Mouse (Mus musculus): Measurements from ENCODE around the gene Fpr3.
A peak's percentile ranks its signal among the peaks of the same experiment; 100 is the strongest.
"Not testable (repeated sequence)": the region's sequence is repeated elsewhere in the genome, so short reads cannot be mapped to it uniquely, and the experiment has no call there.

Fpr3 gene

DNA sequence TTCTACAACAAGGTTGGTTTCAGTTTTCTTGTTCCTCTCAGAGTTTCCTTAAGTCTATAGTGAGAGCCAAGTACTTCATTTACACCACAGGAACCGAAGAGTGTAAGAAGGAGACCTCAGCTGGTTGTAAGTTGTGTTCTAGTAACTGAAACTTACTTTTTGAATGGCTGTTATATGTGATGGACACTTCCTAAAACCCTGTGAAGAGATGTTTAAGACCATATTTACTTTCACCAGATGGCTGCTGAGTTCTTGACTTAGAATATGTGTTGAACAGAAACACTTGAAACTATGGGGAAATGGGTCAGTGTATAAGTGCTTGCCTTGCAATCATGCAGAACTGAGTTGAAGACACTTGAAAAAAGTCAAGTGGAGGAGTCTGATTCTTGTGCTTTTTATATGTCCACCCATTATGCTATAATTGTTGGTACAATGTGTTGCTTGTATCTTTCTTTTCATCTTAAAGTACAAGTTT is at the start of gene Fpr3, which contains the start of gene Fpr2:
Gene Fpr3 (plus strand): TSS at position 79 of the 475 bp plus-strand sequence.
Gene Fpr2 (plus strand): TSS at position 51 of the 475 bp plus-strand sequence.
- DNase-seq (ENCODE audit: low spot score in 2 of 2): no peak

DNA sequence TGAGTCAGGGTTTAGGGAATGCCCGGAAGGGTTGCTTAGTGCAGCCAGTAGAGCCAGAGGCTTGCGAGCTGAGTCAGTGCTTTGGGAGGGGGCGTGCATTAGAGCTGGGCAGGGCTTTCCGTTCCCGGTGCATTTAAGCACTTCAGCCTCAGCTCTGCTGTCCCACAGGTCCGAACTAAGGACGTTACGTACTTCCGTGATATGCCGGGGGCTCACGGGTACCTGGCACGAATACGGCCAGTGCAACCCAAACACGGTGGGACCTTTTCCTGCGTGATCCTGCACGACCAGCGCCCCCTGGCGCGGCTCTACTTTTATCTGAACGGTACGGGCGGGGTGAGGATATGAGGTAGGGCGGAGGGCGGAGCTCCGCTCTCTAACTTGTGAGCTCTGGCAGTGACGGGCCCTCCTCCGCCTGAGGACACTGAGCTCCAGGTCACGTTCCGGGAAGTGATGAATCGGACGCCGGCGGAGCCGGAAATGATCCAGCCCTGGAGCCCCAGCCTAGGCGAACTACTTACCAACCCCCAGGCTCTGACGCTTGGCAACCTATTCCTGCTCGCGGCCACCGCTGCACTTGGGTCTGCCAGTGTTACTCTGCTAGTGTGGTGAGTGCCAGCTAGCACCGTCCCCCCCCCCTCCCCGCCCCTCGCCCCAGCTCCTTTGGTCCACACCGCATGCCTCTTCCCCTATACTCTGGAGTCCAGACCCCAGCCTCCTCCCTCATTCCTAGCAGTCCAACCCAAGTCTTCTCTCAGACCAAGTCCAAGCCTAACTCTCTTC is 49.5 kb upstream of the Fpr3 start:
- DNase-seq (ENCODE audit: low spot score in 2 of 2): peak; percentile 86 to 91

DNA sequence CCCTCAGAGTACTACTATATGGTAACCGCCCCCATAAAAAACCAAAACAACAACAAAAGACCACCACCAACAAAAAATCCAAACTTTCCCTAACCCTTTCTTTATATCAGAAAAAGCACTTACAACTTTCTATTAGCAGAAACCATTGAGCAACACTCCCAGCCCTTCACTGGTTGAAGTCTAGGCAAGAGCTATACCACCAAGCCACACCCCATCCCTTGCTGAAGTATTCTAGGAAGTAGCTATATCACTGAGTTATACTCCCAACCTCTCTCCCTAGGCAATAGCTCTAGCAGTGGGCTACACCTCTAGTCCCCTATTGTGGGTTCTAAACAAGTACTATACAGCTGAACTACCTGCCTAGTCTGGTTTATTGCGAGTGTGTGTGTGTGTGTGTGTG is 48.4 kb upstream of the Fpr3 start:
- no peak for DNase-seq (ENCODE audit: low spot score in 2 of 2)

DNA sequence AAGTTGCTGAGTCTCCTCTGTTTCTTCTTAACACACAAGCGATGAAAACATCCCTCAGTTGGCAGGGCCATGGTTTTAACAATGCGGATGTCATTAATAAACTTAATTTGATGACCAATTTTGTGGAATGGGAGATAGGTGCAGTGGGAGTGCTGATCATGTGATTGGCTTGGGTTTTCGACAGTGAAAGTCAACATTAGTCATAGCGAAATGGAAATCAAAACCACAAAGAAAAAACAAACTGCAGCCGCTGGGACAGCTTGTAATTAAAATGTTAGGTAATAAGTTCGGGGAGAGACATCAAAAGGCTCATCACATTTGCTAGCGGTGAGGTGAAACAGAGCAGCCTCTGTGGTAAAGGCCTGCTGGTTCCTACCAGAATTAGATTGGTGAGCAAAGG is 46.9 kb upstream of the Fpr3 start:
- no peak for DNase-seq (ENCODE audit: low spot score in 2 of 2)

DNA sequence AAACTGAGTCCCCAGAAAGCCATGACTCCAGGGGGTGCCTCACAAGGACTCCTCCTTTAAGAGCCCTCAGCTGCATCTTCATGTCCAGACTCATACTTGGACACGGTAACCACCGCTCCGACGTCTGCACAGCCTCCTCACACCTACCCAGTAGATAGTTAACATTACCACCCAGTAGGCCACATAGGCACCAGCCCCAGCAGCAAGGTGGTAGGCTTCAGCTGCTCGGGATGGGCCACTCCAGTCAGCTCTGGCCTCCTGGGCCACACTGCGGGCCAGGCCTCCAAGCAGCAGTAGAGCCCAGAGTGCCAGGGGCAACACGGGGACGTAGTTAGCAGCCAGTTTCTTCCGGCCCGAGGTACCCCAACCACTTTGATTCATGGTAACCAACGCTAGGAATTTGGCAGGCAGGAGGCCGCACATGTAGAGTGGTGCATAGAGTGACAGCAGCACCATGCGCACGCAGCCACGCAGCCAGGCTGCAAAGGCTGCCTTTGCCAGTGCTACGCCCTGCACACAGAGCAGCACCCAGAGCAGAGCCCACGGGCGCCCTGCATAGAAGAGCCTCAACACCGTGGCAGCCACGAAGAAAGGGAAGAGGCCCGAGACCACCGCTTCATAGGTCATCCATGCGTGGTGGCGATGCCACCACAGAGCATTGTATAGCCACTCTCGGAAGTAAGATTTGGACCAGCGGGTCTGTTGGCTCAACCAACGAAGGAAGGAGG is 44.0 kb upstream of the Fpr3 start:
- no peak for DNase-seq (ENCODE audit: low spot score in 2 of 2)

DNA sequence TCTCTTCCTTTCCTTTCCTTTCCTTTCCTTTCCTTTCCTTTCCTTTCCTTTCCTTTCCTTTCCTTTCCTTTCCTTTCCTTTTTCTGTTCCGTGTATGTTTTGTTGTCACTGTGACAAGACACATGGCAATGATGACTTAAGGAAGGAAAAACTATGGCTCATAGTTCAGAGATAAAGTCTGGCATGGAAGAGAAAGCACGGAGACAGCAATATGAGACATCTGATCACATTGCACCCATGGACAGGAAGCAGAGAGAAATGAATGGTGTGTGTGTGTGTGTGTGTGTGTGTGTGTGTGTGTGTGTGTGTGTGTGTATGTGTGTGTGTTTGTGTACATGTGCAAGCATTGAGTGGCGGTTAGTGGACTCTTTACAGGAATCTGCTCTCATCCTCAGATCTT is 43.0 kb upstream of the Fpr3 start:
- not testable (repeated sequence) for DNase-seq (ENCODE audit: low spot score in 2 of 2)

DNA sequence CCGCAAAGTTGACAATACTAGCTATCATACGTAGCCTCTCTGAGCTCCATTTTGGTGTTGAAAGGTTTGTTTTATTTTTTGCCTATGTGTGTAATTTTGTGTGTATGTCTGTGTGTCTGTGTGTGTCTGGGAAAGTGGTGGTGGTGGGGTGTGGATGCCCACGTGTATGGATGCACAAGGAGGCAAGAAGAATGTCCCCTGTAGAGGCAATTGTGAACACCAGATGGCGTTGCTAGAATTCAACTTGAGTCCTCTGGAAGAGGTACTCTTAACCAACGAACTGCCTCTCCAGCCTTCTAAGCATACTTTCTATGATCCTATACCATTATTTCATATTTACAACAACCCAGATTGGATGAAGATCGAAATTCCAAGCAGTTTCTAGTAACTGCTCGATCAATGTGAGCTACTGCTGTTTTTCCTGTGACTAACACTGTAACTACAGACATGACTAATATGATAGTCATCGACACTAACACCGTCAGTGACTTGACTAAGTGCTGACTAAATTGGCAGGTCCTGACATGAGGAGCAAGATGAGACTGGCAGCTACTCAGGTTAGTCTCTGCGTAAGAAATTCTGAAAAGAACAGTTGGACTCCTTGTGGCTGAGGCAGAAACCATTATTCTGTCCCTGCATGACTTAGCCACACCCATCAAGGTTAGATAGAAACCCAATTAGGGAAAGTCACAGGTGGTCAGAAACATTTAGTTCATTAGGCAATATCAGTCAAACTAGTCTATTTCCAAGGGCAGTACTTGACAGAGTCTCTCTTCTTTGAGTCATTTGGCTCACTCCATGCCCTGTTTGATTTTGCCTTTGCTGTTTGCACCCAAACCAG is 42.2 kb upstream of the Fpr3 start:
- DNase-seq (ENCODE audit: low spot score in 2 of 2): no peak

DNA sequence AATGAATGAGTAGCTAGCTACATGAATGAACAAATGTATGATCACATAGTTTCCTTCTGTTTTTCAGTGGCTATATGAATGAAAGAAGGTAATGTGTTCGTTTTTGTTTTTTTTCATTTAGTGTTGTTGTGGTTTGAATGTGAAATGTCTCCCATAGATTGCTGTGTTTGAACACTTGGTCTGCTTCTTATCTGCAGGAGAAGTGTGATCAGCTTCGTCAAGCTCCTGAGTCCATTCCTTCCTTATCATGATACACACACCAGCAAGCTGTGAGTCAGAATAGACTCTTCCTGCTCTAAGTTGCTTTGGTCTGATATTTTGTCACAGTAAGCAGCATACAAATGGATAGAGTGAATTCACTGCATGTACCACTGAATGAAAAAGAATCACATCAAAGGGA is 38.7 kb upstream of the Fpr3 start:
- DNase-seq (ENCODE audit: low spot score in 2 of 2): no peak

DNA sequence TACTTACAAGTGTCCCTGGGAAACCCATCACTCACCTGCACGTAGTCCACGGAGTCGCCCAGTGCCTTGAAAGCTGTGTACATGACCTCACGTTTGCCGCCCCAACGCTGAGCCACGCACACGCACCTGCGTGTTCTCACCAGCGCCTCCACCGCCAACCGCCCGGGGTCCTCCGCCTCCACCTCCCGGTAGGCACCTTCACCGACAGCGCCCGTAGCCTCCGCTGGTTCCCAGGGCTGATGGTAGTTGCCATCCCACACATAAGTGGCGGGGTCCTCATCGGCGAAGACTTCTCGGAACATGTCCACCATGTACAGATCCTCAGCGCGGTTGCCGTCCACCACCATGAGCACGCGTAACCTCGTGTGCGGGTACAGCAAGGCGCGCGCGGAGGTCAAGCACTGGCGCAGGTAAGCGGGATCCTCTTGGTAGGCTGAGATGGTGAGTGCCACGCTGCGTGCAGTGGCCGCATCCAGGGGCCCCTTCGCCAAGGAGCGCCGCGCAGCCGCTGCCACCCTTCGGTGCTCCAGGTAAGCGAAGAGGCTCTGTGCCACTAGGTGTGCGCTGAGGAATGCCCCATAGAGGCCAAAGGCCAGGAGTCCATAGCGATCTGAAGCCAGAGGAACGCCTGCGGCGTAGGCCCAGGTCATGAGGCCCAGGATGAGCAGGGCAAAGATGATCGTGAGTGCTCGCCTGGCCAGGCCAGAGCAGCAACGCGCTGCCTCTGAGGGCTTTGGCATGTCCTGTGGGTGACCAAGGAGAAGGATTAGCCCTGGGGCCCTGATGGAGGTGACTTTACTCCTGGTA is 37.5 kb upstream of the Fpr3 start:
- no peak for DNase-seq (ENCODE audit: low spot score in 2 of 2)

DNA sequence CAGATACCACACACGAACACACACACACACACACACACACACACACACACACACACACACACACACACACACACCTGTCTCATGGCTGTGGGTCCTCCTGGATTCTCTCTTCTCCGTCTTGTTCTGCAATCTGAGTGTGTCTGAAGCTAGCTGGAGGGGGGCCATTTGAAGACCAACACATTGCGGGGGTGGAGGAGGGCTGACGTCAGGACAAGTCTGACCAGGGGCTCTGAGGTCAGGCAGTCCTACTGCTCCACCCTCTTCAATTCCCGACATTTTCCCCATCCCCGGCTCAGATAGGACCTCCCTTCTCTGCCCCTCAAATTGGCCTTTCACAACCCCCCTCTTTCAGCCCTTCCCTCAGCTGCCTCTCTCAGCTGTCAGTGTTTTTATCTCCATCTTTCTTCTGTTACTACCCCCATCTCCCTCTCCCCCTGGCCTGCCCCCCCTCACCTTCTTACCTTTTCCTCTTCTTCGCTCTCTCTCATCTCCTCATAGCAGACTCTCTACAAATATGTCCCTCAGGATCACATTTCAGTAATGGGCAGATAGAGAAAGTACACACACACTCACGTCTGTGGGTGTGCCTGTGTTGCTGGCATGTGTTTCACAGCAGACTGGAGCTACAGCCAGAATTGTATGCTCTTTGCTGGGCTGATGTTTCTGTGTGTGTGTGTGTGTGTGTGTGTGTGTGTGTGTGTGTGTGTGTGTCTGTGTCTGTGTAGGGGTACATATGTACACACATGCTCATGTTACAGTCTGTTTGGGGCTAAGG is 32.4 kb upstream of the Fpr3 start, which contains the start of gene Has1:
Gene Has1 (minus strand): TSS at position 142 of the 775 bp plus-strand sequence.
- DNase-seq (ENCODE audit: low spot score in 2 of 2): no peak

DNA sequence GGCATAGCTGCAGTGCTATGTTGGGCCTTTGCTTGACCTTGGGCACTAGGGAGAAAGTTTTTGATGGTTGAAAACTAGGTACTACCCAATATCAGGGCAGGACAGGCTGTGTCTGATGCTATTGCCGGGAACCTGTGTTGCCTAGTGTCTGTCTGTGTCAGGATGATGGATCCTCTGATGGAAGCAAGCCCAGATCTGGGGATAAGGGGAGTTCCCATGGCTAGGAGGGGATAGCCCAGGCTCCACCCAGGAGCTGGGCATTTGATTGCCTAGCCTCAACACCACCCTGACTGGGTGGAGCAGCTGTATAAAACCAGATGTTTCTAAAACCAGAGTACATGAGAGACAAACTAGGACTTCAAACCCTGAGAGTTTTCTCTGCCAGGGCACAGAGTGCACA is 31.0 kb upstream of the Fpr3 start:
- DNase-seq (ENCODE audit: low spot score in 2 of 2): no peak

DNA sequence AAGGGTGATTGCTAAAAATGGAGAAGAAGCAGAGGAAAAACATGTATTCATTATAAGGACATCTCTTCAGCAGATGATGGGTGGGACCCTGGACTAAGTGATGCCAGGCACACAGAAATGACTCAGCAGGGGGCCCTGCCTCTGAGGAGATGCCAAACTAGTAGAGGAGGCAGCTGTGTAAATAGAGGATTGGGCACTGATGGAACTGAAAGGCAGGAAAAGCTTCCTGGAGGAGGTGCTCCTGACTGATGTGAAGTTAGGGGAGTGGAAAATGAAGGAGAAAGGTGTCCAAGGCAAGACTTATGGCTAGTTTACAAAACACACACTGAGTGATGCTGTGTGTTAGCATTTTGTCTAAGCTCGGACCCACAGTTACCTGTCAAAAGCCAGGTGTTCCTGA is 30.2 kb upstream of the Fpr3 start:
- DNase-seq (ENCODE audit: low spot score in 2 of 2): no peak

DNA sequence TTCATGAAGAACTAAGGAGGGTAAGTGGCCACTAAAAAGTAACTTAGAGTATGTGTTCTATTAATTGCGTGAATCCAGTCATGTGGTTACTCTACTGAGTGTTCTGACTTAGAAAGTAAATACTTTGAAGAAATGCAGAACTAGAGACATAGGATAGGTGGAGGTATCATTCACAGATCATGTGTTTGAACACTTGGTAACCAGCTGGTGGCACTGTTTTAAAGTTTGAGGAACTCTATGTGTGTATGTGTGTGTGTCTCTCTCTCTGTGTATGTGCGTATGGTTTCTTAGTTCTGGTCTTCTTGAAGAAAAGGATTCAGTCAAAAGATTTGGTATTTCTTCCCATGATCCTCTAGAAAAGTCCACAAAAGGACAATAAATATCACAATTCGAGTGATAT is 27.5 kb upstream of the Fpr3 start:
- no peak for DNase-seq (ENCODE audit: low spot score in 2 of 2)

DNA sequence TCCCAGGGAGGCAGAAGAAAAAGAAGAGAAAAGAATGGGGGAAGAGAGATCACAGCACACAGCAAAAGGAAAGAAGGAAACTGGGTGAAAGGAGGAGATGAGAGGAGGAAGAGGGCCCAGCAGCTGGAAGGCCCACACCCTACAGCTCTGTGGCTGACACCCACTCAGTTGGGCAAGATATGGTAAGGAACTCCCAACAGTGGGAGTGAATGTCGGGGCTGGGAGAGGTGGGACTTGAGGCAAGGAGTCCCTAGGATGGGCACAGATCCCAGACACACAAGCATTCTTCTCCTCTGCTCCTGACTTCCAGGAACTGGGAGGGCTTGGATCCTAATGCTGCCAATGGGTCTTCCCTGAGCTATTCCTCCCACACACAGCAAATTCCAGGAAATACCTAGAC is 25.3 kb upstream of the Fpr3 start:
- no peak for DNase-seq (ENCODE audit: low spot score in 2 of 2)

DNA sequence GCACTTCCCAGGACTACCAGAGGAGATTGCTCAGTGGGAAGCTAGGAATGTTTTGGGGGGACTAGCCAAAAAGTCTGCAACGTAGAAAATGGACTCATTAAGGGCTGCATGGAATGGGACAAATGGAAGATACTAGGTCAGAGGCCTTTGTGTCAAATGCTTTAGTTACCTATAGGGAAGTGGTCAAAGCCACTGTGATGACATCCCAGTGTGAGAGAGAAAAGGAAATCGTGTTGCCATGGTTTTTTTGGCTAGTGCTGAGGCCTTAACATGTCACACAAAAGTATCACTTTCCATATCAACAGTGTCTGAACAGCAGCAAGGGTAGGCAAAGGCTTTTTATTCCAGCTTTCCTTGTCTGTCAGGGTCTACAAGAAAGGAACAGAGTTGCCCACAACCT is 22.5 kb upstream of the Fpr3 start:
- DNase-seq (ENCODE audit: low spot score in 2 of 2): no peak

DNA sequence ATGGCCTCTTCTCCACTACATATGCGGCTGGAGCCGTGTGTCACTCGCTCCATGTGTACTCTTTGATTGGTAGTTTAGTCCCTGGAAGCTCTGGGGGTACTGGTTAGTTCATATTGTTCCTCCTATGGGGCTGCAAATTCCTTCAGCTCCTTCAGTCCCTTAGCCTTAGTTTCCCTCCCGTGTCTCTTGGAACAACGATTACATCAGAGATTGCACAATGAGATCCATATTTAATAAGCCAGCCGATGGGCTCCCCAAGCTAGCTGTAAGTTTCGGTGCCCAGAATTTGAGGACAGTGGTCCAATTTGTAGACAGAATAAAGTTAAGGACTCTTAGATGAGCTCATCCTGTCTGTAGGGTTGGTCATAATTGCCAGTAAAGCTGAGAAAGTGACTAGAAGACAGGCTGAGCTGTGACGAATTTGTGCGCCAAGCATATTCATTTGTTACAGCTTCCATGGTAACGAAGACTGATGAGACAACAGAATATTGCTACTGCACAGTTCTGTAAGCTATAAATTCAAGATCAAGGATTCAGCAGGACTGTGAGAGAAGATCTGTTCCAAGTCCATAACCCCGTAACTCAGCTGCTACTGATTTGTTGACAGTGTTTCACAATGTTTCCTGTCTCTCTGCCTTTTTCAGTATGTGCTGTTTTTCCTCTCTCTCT is 20.7 kb upstream of the Fpr3 start:
- no peak for DNase-seq (ENCODE audit: low spot score in 2 of 2)

DNA sequence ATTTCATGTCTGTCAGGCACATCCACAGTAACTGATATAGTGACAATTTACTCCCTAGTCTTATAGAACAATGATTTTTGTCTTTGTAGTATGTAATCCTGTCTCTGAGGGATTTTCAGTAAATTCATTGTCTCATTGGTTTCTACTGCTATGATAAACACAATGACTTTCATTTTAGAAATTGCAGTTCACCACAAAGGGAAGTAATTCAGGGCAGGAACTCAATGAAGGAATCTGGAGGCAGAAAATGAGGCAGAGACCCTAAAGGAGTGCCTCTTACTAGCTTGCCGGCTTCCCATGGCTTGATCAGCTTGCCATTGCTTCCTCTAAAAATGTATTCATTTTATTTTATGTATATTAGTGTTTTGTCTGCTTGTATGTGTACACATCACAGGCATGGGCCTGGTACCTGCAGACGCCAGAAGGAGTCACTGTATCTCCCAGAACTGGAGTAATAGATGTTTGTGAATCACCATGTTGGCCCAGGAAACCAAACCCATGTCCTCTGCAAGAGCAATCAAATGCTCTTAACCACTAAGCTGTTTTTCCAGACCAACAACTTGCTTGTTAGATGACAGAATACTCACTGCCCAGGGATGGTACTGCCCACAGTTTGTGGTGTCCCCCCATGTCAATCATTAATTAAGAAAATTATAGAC is 16.6 kb upstream of the Fpr3 start:
- no peak for DNase-seq (ENCODE audit: low spot score in 2 of 2)

DNA sequence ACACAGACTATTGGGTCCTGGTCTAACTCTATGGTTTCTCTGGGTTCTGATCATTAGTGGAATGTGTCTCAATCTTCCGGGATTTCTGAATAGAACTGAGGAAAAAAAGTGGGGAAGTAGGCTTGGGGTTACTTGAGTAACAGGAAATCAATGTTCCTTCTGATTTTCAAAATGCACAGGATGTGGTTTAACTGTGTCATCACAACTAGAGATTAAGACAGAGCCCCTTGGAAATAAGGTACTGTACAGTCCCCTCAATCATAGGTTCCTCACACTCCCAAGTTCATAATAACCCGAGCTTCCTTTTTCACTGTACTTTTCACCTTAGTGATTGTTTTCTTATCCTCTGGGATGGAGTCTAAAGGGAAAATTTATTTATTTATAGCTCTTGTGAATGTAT is 16.0 kb upstream of the Fpr3 start:
- no peak for DNase-seq (ENCODE audit: low spot score in 2 of 2)

DNA sequence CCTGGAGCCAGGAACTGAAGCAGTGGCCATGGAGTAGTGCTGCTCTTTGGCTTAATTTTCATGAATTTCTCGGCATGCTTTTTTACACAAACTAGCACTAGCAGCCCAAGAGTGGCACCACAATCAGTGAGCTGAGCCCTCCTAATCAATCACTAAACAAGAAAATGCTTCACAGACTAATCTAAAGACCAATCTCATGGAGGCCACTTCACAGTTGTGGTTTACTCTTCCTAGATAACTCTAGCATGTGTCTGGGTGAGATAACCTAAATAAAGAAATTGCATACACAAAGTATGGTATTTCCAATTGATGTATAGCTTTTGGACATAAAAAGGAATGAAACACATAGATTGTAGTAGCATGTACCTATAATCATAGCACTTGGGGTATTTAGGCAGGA is 8.3 kb upstream of the Fpr3 start:
- DNase-seq (ENCODE audit: low spot score in 2 of 2): no peak

All from cerebellum, postnatal 4 days (tissue).